Mouse (Mus musculus): ENCODE results near the gene Fga. TPM values are rescaled to one million over a fixed set of nuclear protein-coding genes. Genes with fewer than 3 reads are reported as not detected.
A peak's percentile ranks its signal among the peaks of the same experiment; 100 is the strongest.

The Fga gene
- 0.08 TPM in 1 of 2 replicates, not detected in the other for polyA plus RNA-seq (2015; fragmentation: Nextera tagmentation; extraction: Ambion mirVana)

DNA sequence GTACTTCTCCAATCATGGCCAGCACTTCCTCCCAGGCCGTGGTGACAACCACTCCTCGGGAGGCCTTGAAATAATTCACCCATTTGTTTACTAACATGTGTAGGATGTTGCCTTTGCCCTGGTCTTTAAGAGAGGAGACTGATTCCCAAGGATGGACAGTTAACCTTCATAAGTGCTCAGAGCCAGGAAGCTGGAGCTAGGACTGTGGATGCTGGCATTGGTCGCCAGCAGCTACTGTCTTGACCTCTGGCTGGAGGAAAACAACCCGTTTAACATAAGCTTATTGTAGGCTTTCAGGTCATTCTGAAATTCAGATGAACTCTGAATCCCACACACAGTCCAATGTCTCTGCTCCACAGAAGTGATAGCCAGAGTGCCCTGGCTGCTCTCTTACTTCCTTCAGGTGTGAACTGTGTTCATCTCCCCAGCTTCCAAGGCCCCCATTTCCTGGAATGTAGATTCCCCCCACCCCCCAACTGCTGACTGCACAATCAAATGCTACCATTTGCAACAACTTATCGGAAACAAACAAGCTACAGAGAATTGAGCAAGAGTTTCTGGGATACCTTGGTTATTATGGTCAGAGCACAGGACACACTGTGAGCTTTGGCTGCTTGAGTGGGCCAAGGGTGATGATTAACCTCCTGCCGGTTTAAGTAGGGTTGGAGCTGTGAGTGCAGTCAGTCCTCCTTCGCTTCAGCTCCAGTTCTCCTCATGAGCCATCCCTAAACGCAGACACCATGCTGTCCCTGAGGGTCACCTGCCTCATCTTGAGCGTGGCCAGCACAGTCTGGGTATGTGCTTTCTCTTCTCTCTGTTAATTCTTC, at the start of gene Fga:
TSS of gene Fga (plus strand) at position 602 of the 827 bp plus-strand sequence.
- WGBS, result 73% methylated on average over 9 of the region's 9 CpGs
- H3K4me2 ChIP-seq (replicated peaks), result no peak within 1 kb of the TSS
- no peak within 1 kb of the TSS for H3K4me3 ChIP-seq (replicated peaks)
- no peak within 1 kb of the TSS for H3K27ac ChIP-seq (replicated peaks)
- no peak within 1 kb of the TSS for H3K9ac ChIP-seq
- no peaks in the 10 kb centered on the region for H3K4me1 ChIP-seq
- no peaks in the 10 kb centered on the region for H3K9me3 ChIP-seq (replicated peaks)
- no peak for ATAC-seq (ENCODE audit: insufficient number of reproducible peaks, low FRiP score, low TSS enrichment, low read depth)
- H3K27me3 ChIP-seq, result no peaks in the 10 kb centered on the region
- H3K36me3 ChIP-seq, result no peaks in the 10 kb centered on the region

GRCm38 (mm10) chr3:82980818-82981217, 45.1 kb upstream of the Fga start:
- ATAC-seq (ENCODE audit: insufficient number of reproducible peaks, low FRiP score, low TSS enrichment, low read depth), result no peak
- no peak overlapping the region for H3K4me2 ChIP-seq (replicated peaks)
- 67% methylated on average over 6 of the region's 6 CpGs for WGBS
- no peak overlapping the region for H3K4me3 ChIP-seq (replicated peaks)
- no peak overlapping the region for H3K27ac ChIP-seq (replicated peaks)
- no peaks in the 10 kb centered on the region for H3K36me3 ChIP-seq
- H3K27me3 ChIP-seq, result no peaks in the 10 kb centered on the region
- H3K9me3 ChIP-seq (replicated peaks), result no peaks in the 10 kb centered on the region
- H3K9ac ChIP-seq, result no peak overlapping the region
- H3K4me1 ChIP-seq, result no peaks in the 10 kb centered on the region

GRCm38 (mm10) chr3:82981861-82982260, 44.0 kb upstream of the Fga start:
- no peak for ATAC-seq (ENCODE audit: insufficient number of reproducible peaks, low FRiP score, low TSS enrichment, low read depth)
- H3K4me1 ChIP-seq, result no peaks in the 10 kb centered on the region
- H3K4me3 ChIP-seq (replicated peaks), result no peak overlapping the region
- no peaks in the 10 kb centered on the region for H3K9me3 ChIP-seq (replicated peaks)
- H3K9ac ChIP-seq, result no peak overlapping the region
- H3K27me3 ChIP-seq, result no peaks in the 10 kb centered on the region
- WGBS, result 85% methylated on average over 8 of the region's 8 CpGs
- H3K27ac ChIP-seq (replicated peaks), result no peak overlapping the region
- no peak overlapping the region for H3K4me2 ChIP-seq (replicated peaks)
- no peaks in the 10 kb centered on the region for H3K36me3 ChIP-seq

- H3K36me3 ChIP-seq, result no peaks in the 10 kb centered on the region
- no peaks in the 10 kb centered on the region for H3K4me1 ChIP-seq
- ATAC-seq (ENCODE audit: insufficient number of reproducible peaks, low FRiP score, low TSS enrichment, low read depth), result no peak
- H3K4me2 ChIP-seq (replicated peaks), result no peak overlapping the region
- WGBS, result 78% methylated on average over 2 of the region's 2 CpGs
- H3K4me3 ChIP-seq (replicated peaks), result no peak overlapping the region
- no peak overlapping the region for H3K27ac ChIP-seq (replicated peaks)
- H3K9me3 ChIP-seq (replicated peaks), result no peaks in the 10 kb centered on the region
- no peaks in the 10 kb centered on the region for H3K27me3 ChIP-seq
- no peak overlapping the region for H3K9ac ChIP-seq
Measured at GRCm38 (mm10) chr3:82984840-82985239, 41.0 kb upstream of the Fga start.

DNA sequence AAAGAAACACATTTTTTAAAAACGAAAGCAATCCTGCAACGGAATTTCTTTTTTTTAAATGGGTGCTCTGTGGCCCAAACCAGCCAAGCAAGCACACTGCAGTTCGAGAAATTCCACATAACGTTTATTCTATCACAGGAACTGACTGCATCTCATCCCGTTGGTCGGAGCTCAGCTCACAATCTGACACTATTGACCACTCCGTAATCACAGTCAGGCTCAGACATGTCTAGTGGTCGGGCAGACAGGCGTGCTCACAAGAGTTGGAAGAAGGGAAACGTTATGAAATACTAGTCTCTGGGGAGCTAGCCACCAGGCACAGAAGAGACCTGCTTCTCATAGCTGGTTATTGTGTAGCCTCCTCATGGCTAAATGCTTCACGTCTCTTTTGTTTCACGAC, 33.9 kb upstream of the Fga start:
- ATAC-seq (ENCODE audit: insufficient number of reproducible peaks, low FRiP score, low TSS enrichment, low read depth), result no peak
- Histone ChIP-seq H3K4me2 (replicated peaks) (no peak overlapping the region), H3K27me3 (peaks cover 15% of the 10 kb centered on the region), H3K9ac (no peak overlapping the region), H3K4me3 (replicated peaks) (no peak overlapping the region), H3K9me3 (replicated peaks) (no peaks in the 10 kb centered on the region), H3K36me3 (no peaks in the 10 kb centered on the region), H3K4me1 (peaks cover 7% of the 10 kb centered on the region), H3K27ac (replicated peaks) (no peak overlapping the region)
- 59% methylated on average over 12 of the region's 12 CpGs for WGBS

GRCm38 (mm10) chr3:82992956-82993355, 32.9 kb upstream of the Fga start:
- no peaks in the 10 kb centered on the region for H3K9me3 ChIP-seq (replicated peaks)
- no peak overlapping the region for H3K9ac ChIP-seq
- no peak for ATAC-seq (ENCODE audit: insufficient number of reproducible peaks, low FRiP score, low TSS enrichment, low read depth)
- H3K4me2 ChIP-seq (replicated peaks), result no peak overlapping the region
- WGBS, result 87% methylated on average over 6 of the region's 6 CpGs
- no peak overlapping the region for H3K27ac ChIP-seq (replicated peaks)
- H3K36me3 ChIP-seq, result no peaks in the 10 kb centered on the region
- peaks cover 7% of the 10 kb centered on the region for H3K4me1 ChIP-seq
- no peak overlapping the region for H3K4me3 ChIP-seq (replicated peaks)
- peaks cover 15% of the 10 kb centered on the region for H3K27me3 ChIP-seq

GRCm38 (mm10) chr3:82995368-82995767, 30.5 kb upstream of the Fga start:
- Histone ChIP-seq H3K4me2 (replicated peaks) (peak overlapping the region; percentile 52), H3K36me3 (no peaks in the 10 kb centered on the region), H3K9ac (no peak overlapping the region; the same call in 1 of the 2 replicates), H3K4me3 (replicated peaks) (peak overlapping the region; percentile 25), H3K9me3 (replicated peaks) (no peaks in the 10 kb centered on the region), H3K27me3 (peaks cover 15% of the 10 kb centered on the region), H3K27ac (replicated peaks) (no peak overlapping the region), H3K4me1 (peaks cover 7% of the 10 kb centered on the region)
- 1% methylated on average over 24 of the region's 24 CpGs for WGBS
- no peak; the same call in 1 of the 2 replicates for ATAC-seq (ENCODE audit: insufficient number of reproducible peaks, low FRiP score, low TSS enrichment, low read depth)

DNA sequence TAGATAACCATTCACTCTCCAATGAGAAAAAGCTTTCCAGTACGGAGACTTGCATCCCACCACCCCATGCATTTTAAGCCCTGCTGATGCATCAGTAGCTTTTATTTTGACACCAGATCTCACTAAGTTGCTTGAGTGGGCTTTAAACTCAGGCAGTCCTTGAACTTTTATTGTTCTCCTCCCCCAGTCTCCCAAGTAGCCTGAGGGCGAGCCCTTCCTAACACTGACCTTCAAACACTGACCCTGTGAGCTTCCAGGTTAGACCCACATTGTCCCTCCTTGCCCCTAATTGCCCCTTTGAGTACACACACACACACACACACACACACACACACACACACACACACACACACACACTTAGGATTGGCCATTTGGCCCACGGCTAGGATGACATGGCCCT, 29.2 kb upstream of the Fga start:
- H3K9ac ChIP-seq, result no peak overlapping the region
- H3K4me2 ChIP-seq (replicated peaks), result no peak overlapping the region
- H3K27ac ChIP-seq (replicated peaks), result no peak overlapping the region
- H3K4me3 ChIP-seq (replicated peaks), result no peak overlapping the region
- ATAC-seq (ENCODE audit: insufficient number of reproducible peaks, low FRiP score, low TSS enrichment, low read depth), result no peak
- WGBS, result 62% methylated on average over 3 of the region's 3 CpGs
- no peaks in the 10 kb centered on the region for H3K36me3 ChIP-seq
- peaks cover 15% of the 10 kb centered on the region for H3K27me3 ChIP-seq
- H3K4me1 ChIP-seq, result peaks cover 7% of the 10 kb centered on the region
- H3K9me3 ChIP-seq (replicated peaks), result no peaks in the 10 kb centered on the region

DNA sequence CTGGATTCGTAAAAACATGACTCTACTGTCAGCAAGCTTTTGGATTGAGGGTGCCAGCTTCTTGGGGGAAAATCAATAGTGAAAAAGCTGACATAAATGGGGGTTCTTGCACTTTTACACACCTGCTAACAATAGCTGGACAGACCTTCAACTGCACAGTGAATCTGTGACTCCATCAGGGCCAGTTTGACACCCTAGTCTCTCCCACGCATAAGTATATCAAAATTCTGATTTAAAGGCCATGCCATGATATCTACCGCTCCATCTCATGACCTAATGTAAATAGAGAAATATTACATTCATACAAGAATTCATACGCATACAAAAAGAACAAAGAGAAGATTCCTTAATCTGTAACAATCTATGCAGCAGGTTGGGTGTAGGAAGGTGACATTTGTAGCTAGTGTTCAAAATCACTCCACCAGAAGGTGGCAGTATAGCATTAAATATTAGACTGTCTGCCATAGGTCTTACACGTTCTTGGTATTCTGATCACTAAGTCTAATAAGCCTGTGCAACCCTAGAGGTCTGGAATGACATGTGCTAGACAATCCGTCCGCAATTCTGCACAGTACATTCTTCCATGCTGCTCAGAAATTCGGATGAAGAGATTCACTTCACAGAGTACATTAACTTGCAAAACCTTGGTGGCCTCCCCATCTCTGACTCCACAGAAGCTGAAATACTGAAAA, 27.0 kb upstream of the Fga start:
- Histone ChIP-seq H3K36me3 (no peaks in the 10 kb centered on the region), H3K27me3 (peaks cover 15% of the 10 kb centered on the region), H3K9me3 (replicated peaks) (no peaks in the 10 kb centered on the region), H3K27ac (replicated peaks) (no peak overlapping the region), H3K4me3 (replicated peaks) (no peak overlapping the region), H3K4me1 (peaks cover 7% of the 10 kb centered on the region), H3K9ac (no peak overlapping the region), H3K4me2 (replicated peaks) (no peak overlapping the region)
- ATAC-seq (ENCODE audit: insufficient number of reproducible peaks, low FRiP score, low TSS enrichment, low read depth), result peak; percentile 83
- WGBS, result 26% methylated on average over 8 of the region's 8 CpGs

DNA sequence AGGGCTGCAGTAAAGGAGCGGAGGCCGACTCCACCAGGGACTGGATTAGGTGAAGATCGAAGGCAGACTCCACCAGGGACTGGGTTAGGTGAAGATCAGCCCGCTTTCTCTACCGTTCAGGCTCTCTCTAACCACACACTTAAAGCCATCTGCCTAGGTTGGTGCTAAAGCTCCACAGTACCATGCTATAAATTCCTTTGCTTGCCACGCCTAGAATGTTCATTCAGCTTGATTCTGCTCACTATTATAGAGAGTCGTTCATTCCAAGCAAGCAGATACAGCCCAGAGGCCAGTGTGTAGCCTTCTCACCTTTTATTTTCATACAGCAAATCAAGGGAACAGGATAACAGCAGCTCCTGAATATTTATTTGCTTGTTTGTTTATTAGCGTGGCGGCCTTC, 25.9 kb upstream of the Fga start:
- peaks cover 6% of the 10 kb centered on the region for H3K4me1 ChIP-seq
- no peak for ATAC-seq (ENCODE audit: insufficient number of reproducible peaks, low FRiP score, low TSS enrichment, low read depth)
- H3K9me3 ChIP-seq (replicated peaks), result no peaks in the 10 kb centered on the region
- H3K4me2 ChIP-seq (replicated peaks), result no peak overlapping the region
- H3K27me3 ChIP-seq, result peaks cover 7% of the 10 kb centered on the region
- H3K36me3 ChIP-seq, result no peaks in the 10 kb centered on the region
- H3K27ac ChIP-seq (replicated peaks), result no peak overlapping the region
- no peak overlapping the region for H3K4me3 ChIP-seq (replicated peaks)
- 80% methylated on average over 9 of the region's 9 CpGs for WGBS
- H3K9ac ChIP-seq, result no peak overlapping the region

DNA sequence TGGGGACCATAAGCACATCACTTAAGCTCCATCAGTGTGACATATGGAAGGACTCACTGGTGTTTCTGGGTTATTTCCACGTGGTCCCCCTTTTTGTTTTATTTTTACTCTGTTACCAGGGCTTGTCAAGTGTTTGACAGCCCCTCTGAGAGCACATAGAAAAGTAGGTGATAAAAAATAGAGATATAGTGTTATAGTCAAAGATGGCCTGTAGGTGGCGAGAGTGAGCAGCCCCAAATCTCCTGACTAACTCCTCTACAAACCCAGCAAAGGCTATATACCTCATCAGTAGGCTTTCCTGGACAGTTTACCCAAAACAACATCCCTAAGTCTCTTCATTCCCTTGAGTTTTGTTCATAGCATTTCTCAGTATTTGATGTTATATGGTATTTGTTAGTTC, 23.7 kb upstream of the Fga start:
- Histone ChIP-seq H3K27ac (replicated peaks) (no peak overlapping the region), H3K9ac (no peak overlapping the region), H3K9me3 (replicated peaks) (no peaks in the 10 kb centered on the region), H3K36me3 (no peaks in the 10 kb centered on the region), H3K4me3 (replicated peaks) (no peak overlapping the region), H3K4me1 (no peaks in the 10 kb centered on the region), H3K27me3 (no peaks in the 10 kb centered on the region), H3K4me2 (replicated peaks) (no peak overlapping the region)
- 0% methylated on average over 2 of the region's 2 CpGs for WGBS
- ATAC-seq (ENCODE audit: insufficient number of reproducible peaks, low FRiP score, low TSS enrichment, low read depth), result no peak

All from embryonic facial prominence, embryonic 15.5 days (tissue).